Mouse (Mus musculus) kidney, adult 2 months (tissue): Measurements from ENCODE around the gene Prkg1.

Source experiments
- CTCF ChIP-seq: fragments of 200-500 bp; conservative IDR thresholded peaks from 2 replicates; pipeline ENCODE4 v1.5.1; 2011; ENCODE audit warnings: low read depth, mild to moderate bottlenecking, control low read depth, low read length, moderate library complexity, mixed read lengths; ENCODE audit not compliant: insufficient read depth, insufficient read length
- POLR2A ChIP-seq: fragments of 200-500 bp; IDR thresholded peaks from one replicate; pipeline ENCODE4 v1.6.1; 2011; ENCODE audit warnings: low read depth, low read length, control low read depth

- no peak for TF ChIP-seq CTCF
- no peak for TF ChIP-seq POLR2A
Observed at GRCm38 (mm10) chr19:31506296-31506695, 258.5 kb downstream of the Prkg1 start.
